Mouse (Mus musculus) induced T-regulatory cell, adult 2 months (primary cell): Measurements from ENCODE around the gene Sox10.

Experiments
- DNase-seq: peaks from one replicate; pipeline ENCODE4 v3.0.0-alpha.2; 2012; ENCODE audit warnings: low read depth

Sox10 gene

GRCm38 (mm10) chr15:79155572-79155971 is 9.5 kb downstream of the Sox10 start:
- DNase-seq, result no peak

- no peak for DNase-seq
These were observed 12.3 kb downstream of the Sox10 start for GRCm38 (mm10) chr15:79152709-79153108.

- no peak for DNase-seq
These were observed 13.2 kb downstream of the Sox10 start for GRCm38 (mm10) chr15:79151881-79152280.

GRCm38 (mm10) chr15:79148533-79148932 is 16.5 kb downstream of the Sox10 start:
- peak; percentile 89 for DNase-seq

- no peak for DNase-seq
These were observed 19.5 kb downstream of the Sox10 start for GRCm38 (mm10) chr15:79145522-79145921.

GRCm38 (mm10) chr15:79144021-79144420 is 21.0 kb downstream of the Sox10 start:
- no peak for DNase-seq

GRCm38 (mm10) chr15:79143316-79143715 is 21.7 kb downstream of the Sox10 start:
- no peak for DNase-seq

GRCm38 (mm10) chr15:79141566-79141917 is 23.5 kb downstream of the Sox10 start:
- no peak for DNase-seq

GRCm38 (mm10) chr15:79140866-79141565 is 24.0 kb downstream of the Sox10 start, which contains the start of the genes Polr2f and 1700088E04Rik:
TSS of gene Polr2f (plus strand) at chr15:79141009.
TSS of gene 1700088E04Rik (minus strand) at chr15:79141253.
- peak; percentile 98 for DNase-seq

- peak; percentile 71 for DNase-seq
These were observed 25.4 kb downstream of the Sox10 start for GRCm38 (mm10) chr15:79139640-79140039.

GRCm38 (mm10) chr15:79135783-79136575 is 29.1 kb downstream of the Sox10 start:
- DNase-seq, result no peak

GRCm38 (mm10) chr15:79135332-79135731 is 29.7 kb downstream of the Sox10 start:
- DNase-seq, result no peak

GRCm38 (mm10) chr15:79134496-79135270 is 30.4 kb downstream of the Sox10 start:
- no peak for DNase-seq

- DNase-seq, result no peak
These were observed 31.8 kb downstream of the Sox10 start for GRCm38 (mm10) chr15:79133191-79133661.

GRCm38 (mm10) chr15:79131442-79131841 is 33.6 kb downstream of the Sox10 start:
- no peak for DNase-seq

GRCm38 (mm10) chr15:79130782-79131181 is 34.3 kb downstream of the Sox10 start:
- no peak for DNase-seq

- no peak for DNase-seq
These were observed 35.7 kb downstream of the Sox10 start for GRCm38 (mm10) chr15:79129311-79129710.

- DNase-seq, result peak; percentile 43
These were observed 36.8 kb downstream of the Sox10 start for GRCm38 (mm10) chr15:79128208-79128607.

GRCm38 (mm10) chr15:79127101-79127500 is 37.9 kb downstream of the Sox10 start:
- DNase-seq, result no peak

- DNase-seq, result peak; percentile 77
These were observed 38.7 kb downstream of the Sox10 start for GRCm38 (mm10) chr15:79126217-79126932.

- no peak for DNase-seq
These were observed 40.6 kb downstream of the Sox10 start for GRCm38 (mm10) chr15:79124331-79124875.
